Mouse (Mus musculus): ENCODE measurements around the gene Gm20738. TPM values are rescaled to one million over a fixed set of nuclear protein-coding genes. Genes with fewer than 3 reads are reported as not detected.
"Not testable (repeated sequence)": the region's sequence is repeated elsewhere in the genome, so short reads cannot be mapped to it uniquely, and the experiment has no call there.

Gm20738 gene
- not detected for total RNA-seq (2021)
- long read RNA-seq, experiment 1 = 0 reads
- long read RNA-seq, experiment 2 = 0 reads

DNA sequence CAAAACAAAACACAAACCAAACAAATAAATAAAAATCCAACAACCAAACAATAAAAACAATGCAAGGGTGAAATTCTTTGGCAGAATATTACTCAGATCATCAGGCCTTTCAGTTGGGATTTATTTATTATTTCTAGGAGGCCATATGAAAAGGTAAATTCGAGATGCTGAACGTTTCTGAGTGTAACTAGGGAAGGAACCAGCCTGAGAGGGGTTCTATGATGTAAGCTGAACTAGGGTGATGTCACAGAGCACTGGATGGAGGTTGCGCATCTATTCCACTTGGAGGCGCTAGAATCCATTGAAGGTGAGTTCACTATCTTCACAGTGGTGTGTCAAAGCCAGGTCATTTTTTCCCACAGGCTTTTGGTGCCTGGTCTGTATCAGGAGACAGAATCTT lies at the start of gene Gm20738:
TSS of gene Gm20738 (plus strand) at position 301 of the 400 bp plus-strand sequence.
- not testable (repeated sequence) for DNase-seq (ENCODE audit: low spot score in 2 of 2)

All from adrenal gland, postnatal 4 days (tissue).